Mouse (Mus musculus): ENCODE measurements around the gene Cherp.

Gene Cherp

DNA sequence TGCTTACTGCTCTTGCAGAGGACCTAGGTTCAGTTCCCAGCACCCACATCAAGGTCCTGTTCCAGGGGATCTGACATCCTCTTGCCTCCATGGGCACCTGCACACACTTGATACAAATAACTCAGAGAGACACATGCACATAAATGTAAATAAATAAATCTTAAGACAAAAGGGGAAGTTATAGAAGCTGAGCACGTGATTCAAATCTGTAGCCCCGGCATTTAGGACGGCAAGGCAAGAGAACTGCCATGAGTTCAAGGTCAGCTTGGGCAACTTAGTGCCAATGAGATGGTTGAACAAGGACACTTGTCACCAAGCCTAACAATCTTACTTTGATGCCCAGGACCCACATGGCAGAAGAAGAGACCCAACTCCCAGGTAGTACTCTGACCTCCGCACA lies 57.0 kb downstream of the Cherp start:
- no peak for DNase-seq (ENCODE audit: low read depth, low spot score)

GRCm38 (mm10) chr8:72415252-72415651 lies 59.8 kb downstream of the Cherp start:
- DNase-seq (ENCODE audit: low read depth, low spot score), result no peak

GRCm38 (mm10) chr8:72413839-72414238 lies 61.2 kb downstream of the Cherp start:
- no peak for DNase-seq (ENCODE audit: low read depth, low spot score)

Measured in A20 (cell line).